Mouse (Mus musculus) urinary bladder, postnatal 10 days (tissue): Measurements from ENCODE around the gene 5330417C22Rik.

Experiments used
- DNase-seq: peaks from one replicate; pipeline ENCODE4 v3.0.0; 2022; ENCODE audit warnings: low spot score

Gene 5330417C22Rik

DNA sequence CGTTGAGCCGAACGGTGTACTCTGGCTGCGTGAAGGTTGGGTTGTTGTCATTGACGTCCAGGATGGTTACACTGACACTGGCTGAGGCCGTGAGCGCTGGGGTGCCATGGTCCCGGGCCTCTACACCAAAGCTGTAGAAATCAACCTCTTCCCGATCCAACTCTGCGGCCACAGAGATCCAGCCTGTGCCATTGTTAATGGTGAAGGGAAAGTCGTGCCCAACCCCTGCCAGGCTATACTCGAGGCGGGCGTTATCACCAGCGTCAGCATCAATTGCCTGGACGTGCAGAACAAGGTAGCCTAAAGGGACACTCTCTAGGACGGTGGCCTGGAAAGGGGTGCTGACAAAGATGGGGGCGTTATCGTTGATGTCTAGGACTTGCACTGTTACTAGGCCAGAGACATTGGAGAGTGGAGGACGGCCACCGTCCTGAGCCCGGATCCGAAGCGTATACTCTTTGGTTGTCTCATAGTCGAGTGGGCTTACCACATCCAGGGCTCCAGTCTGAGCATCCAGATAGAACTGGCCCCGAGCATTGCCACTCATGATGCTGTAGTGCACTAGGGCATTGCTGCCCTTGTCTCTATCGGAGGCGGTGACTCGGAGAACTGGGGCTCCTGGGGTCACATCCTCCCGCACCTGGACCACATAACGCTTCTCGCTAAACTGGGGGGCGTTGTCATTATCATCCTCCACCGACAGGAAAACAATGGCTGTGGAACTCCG, 122.5 kb downstream of the 5330417C22Rik start:
- no peak for DNase-seq

DNA sequence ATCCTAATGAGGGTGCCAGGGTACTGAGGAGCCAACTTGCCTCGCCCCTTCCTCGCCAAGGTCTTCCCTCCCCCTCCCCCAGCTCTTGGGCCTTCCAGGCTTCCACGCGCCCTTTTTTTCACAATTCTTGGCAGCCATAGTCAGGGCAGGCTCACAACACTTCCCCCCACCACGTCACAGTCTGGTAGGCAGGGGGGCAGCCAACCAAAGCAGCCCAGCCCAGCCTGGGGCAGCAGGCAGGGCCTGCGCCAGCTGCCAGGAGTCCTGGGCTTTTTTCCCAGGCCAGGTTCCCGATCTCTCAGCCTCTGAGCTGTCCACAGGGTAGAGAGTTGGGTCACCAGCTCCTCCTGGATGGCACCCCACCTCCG, 124.6 kb downstream of the 5330417C22Rik start:
- no peak for DNase-seq

DNA sequence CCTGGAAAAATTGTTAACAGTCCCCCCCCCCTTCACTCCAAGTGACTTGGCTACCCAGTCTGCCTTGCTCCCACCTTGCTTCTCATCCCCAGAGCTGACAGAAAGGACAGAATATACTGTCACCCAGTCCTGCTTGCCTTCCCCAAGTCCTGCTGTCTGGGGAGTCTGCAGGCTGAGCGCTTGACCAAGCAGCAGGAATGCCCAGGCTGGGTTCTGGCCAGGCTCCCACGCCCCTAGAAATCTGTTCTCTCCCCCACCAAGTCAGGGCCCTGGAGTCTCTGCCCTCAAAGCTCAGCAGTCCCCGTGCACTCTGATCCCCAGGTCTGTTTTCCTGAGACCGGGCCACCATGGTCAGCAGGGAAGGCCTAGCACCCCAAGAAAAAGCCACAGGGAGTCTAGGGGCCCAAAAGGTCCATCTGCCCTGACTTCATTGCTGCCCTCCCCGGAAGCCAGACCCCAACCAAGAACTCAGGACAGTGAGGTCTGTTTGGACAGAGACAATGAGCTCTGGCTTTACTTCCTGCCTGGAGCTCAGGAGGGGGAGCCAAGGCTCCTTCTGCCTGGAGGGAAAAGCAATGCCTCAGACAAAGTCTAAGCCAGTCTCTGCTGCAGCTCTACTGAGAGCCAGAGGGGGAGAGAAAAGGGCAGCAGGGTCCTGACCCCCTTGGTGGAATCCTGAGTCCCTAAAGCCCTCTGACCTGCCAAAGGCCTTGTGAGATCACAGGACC, 125.1 kb downstream of the 5330417C22Rik start:
- no peak for DNase-seq

DNA sequence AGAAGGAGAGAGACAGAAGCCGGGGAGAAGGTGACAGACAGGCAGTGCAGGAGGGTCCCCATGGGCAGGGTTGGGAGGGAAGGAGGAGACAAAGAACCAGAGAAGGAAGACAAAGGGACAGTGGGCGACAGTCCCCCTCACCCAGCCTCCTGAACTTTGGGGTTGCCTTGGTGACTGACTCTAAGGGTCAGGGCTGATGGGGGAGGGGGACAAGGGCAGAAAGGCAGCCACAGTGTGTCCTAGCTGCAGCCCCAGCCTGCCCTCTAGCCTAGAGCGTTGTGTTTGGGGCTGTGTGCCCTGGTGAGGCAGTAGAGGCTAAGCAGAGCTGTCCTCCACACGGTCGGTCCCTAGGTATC, 126.0 kb downstream of the 5330417C22Rik start:
- DNase-seq, result no peak

DNA sequence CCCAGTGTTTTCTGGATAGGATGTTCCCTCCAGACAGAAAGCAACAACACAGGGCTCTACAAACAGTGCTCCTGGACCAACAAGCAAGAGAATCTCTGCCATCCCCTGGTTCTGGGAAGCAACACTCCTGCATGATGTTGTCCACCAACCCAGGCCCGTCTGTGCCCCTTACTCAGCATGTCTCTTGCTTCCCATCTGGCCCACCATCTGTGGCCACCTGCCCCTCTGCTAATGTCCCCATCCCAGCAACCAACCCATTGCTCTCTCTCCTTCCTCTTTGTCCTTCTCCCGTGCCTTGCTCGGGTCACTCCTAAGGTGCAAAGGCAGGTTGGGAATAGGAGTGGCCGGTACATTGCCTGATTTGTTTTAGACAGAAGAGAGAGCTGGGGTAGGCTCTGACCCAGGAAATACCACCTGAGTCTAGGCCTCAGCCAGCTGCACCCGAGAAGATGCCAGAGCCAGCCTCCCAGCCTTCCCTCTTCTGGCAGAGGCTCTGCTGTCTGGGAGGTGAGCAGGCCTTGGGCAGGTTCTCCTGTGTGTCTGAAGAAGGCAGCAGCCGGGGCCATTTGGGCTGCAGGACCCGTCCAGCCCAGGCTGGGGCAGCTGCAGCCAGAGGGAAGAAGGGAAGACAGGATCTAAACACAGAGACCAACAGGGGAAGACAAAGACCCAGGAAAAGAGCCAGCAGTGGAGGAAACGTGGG, 126.5 kb downstream of the 5330417C22Rik start:
- DNase-seq, result no peak

DNA sequence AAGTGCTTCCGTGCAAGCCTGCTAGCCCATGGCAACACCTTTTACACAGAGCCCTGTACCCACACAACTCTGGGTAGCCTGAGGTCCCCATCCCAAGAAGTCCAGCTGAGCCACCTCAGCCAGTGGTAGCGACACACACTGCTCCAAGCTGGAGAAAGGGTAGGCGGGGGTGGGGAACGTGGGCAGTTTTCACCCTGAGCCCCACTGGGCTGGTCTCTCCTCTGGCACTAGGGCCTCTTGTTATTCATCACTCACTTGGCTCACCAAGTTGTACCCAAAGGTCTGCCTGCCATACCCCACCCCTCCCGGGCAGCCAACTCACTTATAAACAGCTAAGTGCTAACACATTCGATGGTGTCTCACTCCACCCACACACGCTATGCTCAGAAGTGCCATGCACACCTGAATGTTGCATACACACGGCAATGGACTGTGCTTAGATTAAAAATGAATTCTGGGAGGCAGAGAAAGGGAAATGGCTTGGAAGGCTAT, 127.8 kb downstream of the 5330417C22Rik start:
- DNase-seq, result no peak

DNA sequence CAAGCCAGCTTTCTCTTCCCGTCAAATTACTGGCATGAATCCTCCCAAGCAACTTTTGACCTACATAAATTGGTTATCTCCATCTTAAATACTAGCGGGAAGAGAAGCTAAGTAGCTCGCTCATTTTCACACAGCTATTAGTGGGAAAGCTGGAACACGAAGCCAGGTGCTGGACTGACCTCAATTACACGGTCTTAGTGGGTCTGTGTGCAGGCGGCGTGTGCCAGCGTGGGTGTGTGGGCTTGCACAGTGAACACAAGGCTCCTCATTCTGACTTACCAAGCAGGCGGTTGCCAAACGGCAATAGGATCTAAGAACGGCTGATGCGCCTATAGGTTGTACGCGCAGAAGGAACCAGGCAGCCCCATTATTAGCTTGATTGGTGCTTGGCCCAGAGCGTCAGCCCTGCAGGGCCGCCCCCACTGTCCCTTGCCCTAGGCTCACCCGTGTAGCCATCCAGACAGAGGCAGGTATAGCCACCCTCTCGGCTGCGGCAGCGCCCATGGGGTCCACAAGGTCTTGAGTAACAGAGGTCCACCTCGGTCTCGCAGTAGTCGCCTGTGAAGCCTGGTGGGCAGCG, 129.9 kb downstream of the 5330417C22Rik start:
- no peak for DNase-seq
